Mouse (Mus musculus) cortical plate, adult 2 months (tissue): ENCODE measurements around the gene Gnpnat1.

Experiments
- CTCF ChIP-seq: fragments of 200-500 bp; IDR thresholded peaks from 2 replicates; pipeline ENCODE4 v1.5.1; 2011; ENCODE audit warnings: mild to moderate bottlenecking, control low read depth, low read length; ENCODE audit not compliant: insufficient read depth; ENCODE audit errors: extremely low read depth
- POLR2A ChIP-seq: fragments of 200-500 bp; IDR thresholded peaks from 2 replicates; pipeline ENCODE4 v1.6.1; 2011; ENCODE audit warnings: mild to moderate bottlenecking, low read length, control low read depth; ENCODE audit not compliant: insufficient read depth; ENCODE audit errors: extremely low read depth

GRCm38 (mm10) chr14:45422371-45422770 lies 17.7 kb upstream of the Gnpnat1 start:
- TF ChIP-seq CTCF (no peak), POLR2A (no peak)
